Mouse (Mus musculus) cerebral cortex, adult 2 months (tissue): ENCODE measurements around the gene Ocrl.

Experiments used
- whole genome bisulfite sequencing: fragments of 180-500 bp; shearing (Covaris S2); methylation state at CpG from one replicate; pipeline ENCODE4 v1.1.7; 2018; 5-methylcytosine and 5-hydroxymethylcytosine counted together

Ocrl gene

GRCm38 (mm10) chrX:47912306-47912792 is at the start of gene Ocrl:
Gene Ocrl, plus strand, starts transcription at chrX:47912387.
- 3% methylated on average over 13 of the region's 35 CpGs for WGBS

GRCm38 (mm10) chrX:47880052-47880451 is 32.1 kb upstream of the Ocrl start:
- 21% methylated on average over 2 of the region's 2 CpGs for WGBS

GRCm38 (mm10) chrX:47882813-47883212 is 29.4 kb upstream of the Ocrl start:
- 90% methylated on average over 6 of the region's 6 CpGs for WGBS

- WGBS: 52% methylated on average over 2 of the region's 2 CpGs
These were observed 24.8 kb upstream of the Ocrl start for GRCm38 (mm10) chrX:47887401-47887800.

GRCm38 (mm10) chrX:47891243-47891906 is 20.8 kb upstream of the Ocrl start:
- 10% methylated on average over 11 of the region's 12 CpGs for WGBS

GRCm38 (mm10) chrX:47891907-47892430 is 20.2 kb upstream of the Ocrl start:
- WGBS: 3% methylated on average over 26 of the region's 36 CpGs

- 7% methylated on average over 11 of the region's 17 CpGs for WGBS
These were observed 19.7 kb upstream of the Ocrl start, which contains the start of gene Smarca1 for GRCm38 (mm10) chrX:47892431-47893024. Gene Smarca1, minus strand, starts transcription at chrX:47892974.

- 3% methylated on average over 8 of the region's 8 CpGs for WGBS
These were observed 836 bp downstream of the Ocrl start for GRCm38 (mm10) chrX:47912904-47913542.

GRCm38 (mm10) chrX:47913543-47913938 is 1.4 kb downstream of the Ocrl start:
- 78% methylated on average over 7 of the region's 7 CpGs for WGBS

- WGBS: 36% methylated on average over 1 of the region's 1 CpGs
These were observed 4.6 kb downstream of the Ocrl start for GRCm38 (mm10) chrX:47916831-47917230.

GRCm38 (mm10) chrX:47920541-47920940 is 8.4 kb downstream of the Ocrl start:
- WGBS: 90% methylated on average over 5 of the region's 5 CpGs

GRCm38 (mm10) chrX:47927981-47928380 is 15.8 kb downstream of the Ocrl start:
- WGBS: 64% methylated on average over 3 of the region's 3 CpGs

- 74% methylated on average over 3 of the region's 3 CpGs for WGBS
These were observed 18.3 kb downstream of the Ocrl start for GRCm38 (mm10) chrX:47930449-47930848.

GRCm38 (mm10) chrX:47934352-47934751 is 22.2 kb downstream of the Ocrl start:
- 83% methylated on average over 11 of the region's 11 CpGs for WGBS

GRCm38 (mm10) chrX:47936885-47937284 is 24.7 kb downstream of the Ocrl start:
- 45% methylated on average over 5 of the region's 5 CpGs for WGBS

GRCm38 (mm10) chrX:47937740-47938139 is 25.6 kb downstream of the Ocrl start:
- WGBS: 16% methylated on average over 2 of the region's 2 CpGs

- 56% methylated on average over 3 of the region's 3 CpGs for WGBS
These were observed 37.5 kb downstream of the Ocrl start for GRCm38 (mm10) chrX:47949729-47950128.

- WGBS: 77% methylated on average over 3 of the region's 3 CpGs
These were observed 50.4 kb downstream of the Ocrl start for GRCm38 (mm10) chrX:47962579-47962978.

- WGBS: 39% methylated on average over 4 of the region's 4 CpGs
These were observed 58.2 kb downstream of the Ocrl start for GRCm38 (mm10) chrX:47970371-47970770.

- 86% methylated on average over 3 of the region's 3 CpGs for WGBS
These were observed 58.7 kb downstream of the Ocrl start for GRCm38 (mm10) chrX:47970864-47971263.

GRCm38 (mm10) chrX:47971366-47972128 is 59.4 kb downstream of the Ocrl start:
- WGBS: 56% methylated on average over 10 of the region's 10 CpGs

GRCm38 (mm10) chrX:47976551-47976950 is 64.4 kb downstream of the Ocrl start:
- 43% methylated on average over 4 of the region's 4 CpGs for WGBS
